Mouse (Mus musculus): ENCODE results near the gene Rab3c. TPM values are rescaled to one million over a fixed set of nuclear protein-coding genes. Genes with fewer than 3 reads are reported as not detected.
A peak's percentile ranks its signal among the peaks of the same experiment; 100 is the strongest.

Gene Rab3c
- 100 to 1,000 TPM; 155 to 184 TPM for total RNA-seq (2021)

- intact Hi-C loops (cut with DNase I), result loop anchor here (5.0 to 10.0 kb wide), 2 partner anchors 106 to 218 kb away; no protein-coding TSS in a partner anchor
- peak in 1 of 2 experiments; percentile 10 for DNase-seq (ENCODE audit: low spot score in 2 of 2)
Observed at GRCm38 (mm10) chr13:110280563-110281144, at the start of gene Rab3c. TSS of gene Rab3c (minus strand) at chr13:110280996.

- peak; percentile 4 to 10 for DNase-seq (ENCODE audit: low spot score in 2 of 2)
- intact Hi-C loops (cut with DNase I), result no loop called here
Observed at GRCm38 (mm10) chr13:110318746-110319145, 38.0 kb upstream of the Rab3c start.

- intact Hi-C loops (cut with DNase I), result no loop called here
- DNase-seq (ENCODE audit: low spot score in 2 of 2), result no peak
Observed at GRCm38 (mm10) chr13:110307188-110307587, 26.4 kb upstream of the Rab3c start.

GRCm38 (mm10) chr13:110297112-110297511 lies 16.3 kb upstream of the Rab3c start:
- intact Hi-C loops (cut with DNase I), result loop anchor here (10.0 kb wide), 1 partner anchor 1888 kb away; no protein-coding TSS in a partner anchor
- no peak for DNase-seq (ENCODE audit: low spot score in 2 of 2)

- DNase-seq (ENCODE audit: low spot score in 2 of 2), result no peak
- intact Hi-C loops (cut with DNase I), result loop anchor here (10.0 kb wide), 1 partner anchor 114 kb away; no protein-coding TSS in a partner anchor
Observed at GRCm38 (mm10) chr13:110288499-110288898, 7.7 kb upstream of the Rab3c start.

- intact Hi-C loops (cut with DNase I), result loop anchor here (5.0 to 10.0 kb wide), 2 partner anchors 109 to 221 kb away; no protein-coding TSS in a partner anchor
- no peak for DNase-seq (ENCODE audit: low spot score in 2 of 2)
Observed at GRCm38 (mm10) chr13:110283781-110284180, 3.0 kb upstream of the Rab3c start.

GRCm38 (mm10) chr13:110280028-110280562 lies 701 bp downstream of the Rab3c start:
- DNase-seq (ENCODE audit: low spot score in 2 of 2), result peak; percentile 78 to 83
- intact Hi-C loops (cut with DNase I), result loop anchor here (5.0 to 10.0 kb wide), 2 partner anchors 105 to 218 kb away; no protein-coding TSS in a partner anchor

GRCm38 (mm10) chr13:110278976-110279736 lies 1.6 kb downstream of the Rab3c start:
- intact Hi-C loops (cut with DNase I), result no loop called here

GRCm38 (mm10) chr13:110277709-110278108 lies 3.1 kb downstream of the Rab3c start:
- intact Hi-C loops (cut with DNase I), result no loop called here
- DNase-seq (ENCODE audit: low spot score in 2 of 2), result no peak

More at GRCm38 (mm10) chr13:110278976-110279736, 1.6 kb downstream of the Rab3c start:
- DNase-seq (ENCODE audit: low spot score in 2 of 2), result no peak

- DNase-seq (ENCODE audit: low spot score in 2 of 2), result no peak
- intact Hi-C loops (cut with DNase I), result no loop called here
Observed at GRCm38 (mm10) chr13:110275471-110275870, 5.3 kb downstream of the Rab3c start.

GRCm38 (mm10) chr13:110260649-110261048 lies 20.1 kb downstream of the Rab3c start:
- no peak for DNase-seq (ENCODE audit: low spot score in 2 of 2)
- intact Hi-C loops (cut with DNase I), result no loop called here

- no peak for DNase-seq (ENCODE audit: low spot score in 2 of 2)
- intact Hi-C loops (cut with DNase I), result no loop called here
Observed at GRCm38 (mm10) chr13:110251453-110251852, 29.3 kb downstream of the Rab3c start.

GRCm38 (mm10) chr13:110248481-110248880 lies 32.3 kb downstream of the Rab3c start:
- intact Hi-C loops (cut with DNase I), result no loop called here
- no peak for DNase-seq (ENCODE audit: low spot score in 2 of 2)

- DNase-seq (ENCODE audit: low spot score in 2 of 2), result no peak
- intact Hi-C loops (cut with DNase I), result no loop called here
Observed at GRCm38 (mm10) chr13:110238970-110239369, 41.8 kb downstream of the Rab3c start.

GRCm38 (mm10) chr13:110237209-110237935 lies 43.4 kb downstream of the Rab3c start:
- DNase-seq (ENCODE audit: low spot score in 2 of 2), result no peak
- intact Hi-C loops (cut with DNase I), result no loop called here

- intact Hi-C loops (cut with DNase I), result no loop called here
- no peak for DNase-seq (ENCODE audit: low spot score in 2 of 2)
Observed at GRCm38 (mm10) chr13:110233364-110233763, 47.4 kb downstream of the Rab3c start.

GRCm38 (mm10) chr13:110231086-110231688 lies 49.6 kb downstream of the Rab3c start:
- intact Hi-C loops (cut with DNase I), result no loop called here

GRCm38 (mm10) chr13:110230046-110230445 lies 50.8 kb downstream of the Rab3c start:
- no peak for DNase-seq (ENCODE audit: low spot score in 2 of 2)
- intact Hi-C loops (cut with DNase I), result no loop called here

More at GRCm38 (mm10) chr13:110231086-110231688, 49.6 kb downstream of the Rab3c start:
- no peak for DNase-seq (ENCODE audit: low spot score in 2 of 2)

- intact Hi-C loops (cut with DNase I), result no loop called here
Observed at GRCm38 (mm10) chr13:110219195-110219594, 61.6 kb downstream of the Rab3c start.

More at GRCm38 (mm10) chr13:110219195-110219594, 61.6 kb downstream of the Rab3c start:
- DNase-seq (ENCODE audit: low spot score in 2 of 2), result no peak
